Mouse (Mus musculus) midbrain, embryonic 13.5 days (tissue): Measurements from ENCODE around the gene Zbtb40. TPM values are rescaled to one million over a fixed set of nuclear protein-coding genes. Genes with fewer than 3 reads are reported as not detected.

Source experiments
- ATAC-seq: fragments of 200-750 bp; cut with Nextera tagmentation; 2 replicates; pipeline ENCODE4 v1.8.0; 2017; ENCODE audit warnings: mild to moderate bottlenecking, moderate TSS enrichment, moderate library complexity
- H3K27ac ChIP-seq: fragments of 300-500 bp; sonication (generic); 2 replicates; pipeline ENCODE4 v1.5.1; 2015; ENCODE audit warnings: inconsistent platforms, mild to moderate bottlenecking, moderate library complexity
- H3K27me3 ChIP-seq: fragments of 300-500 bp; sonication (generic); 2 replicates; pipeline ENCODE4 v1.6.1; 2015; ENCODE audit warnings: mild to moderate bottlenecking, inconsistent platforms
- H3K36me3 ChIP-seq: fragments of 300-500 bp; sonication (generic); 2 replicates; pipeline ENCODE4 v1.6.1; 2015; ENCODE audit warnings: mild to moderate bottlenecking, inconsistent platforms
- H3K4me1 ChIP-seq: fragments of 300-500 bp; sonication (generic); replicated peaks from 2 replicates; pipeline ENCODE4 v1.6.1; 2015; ENCODE audit warnings: inconsistent platforms
- H3K4me2 ChIP-seq: fragments of 300-500 bp; sonication (generic); replicated peaks from 2 replicates; pipeline ENCODE4 v1.6.1; 2015; ENCODE audit warnings: moderate library complexity, mild to moderate bottlenecking, inconsistent platforms
- H3K4me3 ChIP-seq: fragments of 300-500 bp; sonication (generic); replicated peaks from 2 replicates; pipeline ENCODE4 v1.5.1; 2015; ENCODE audit warnings: mild to moderate bottlenecking, inconsistent platforms
- H3K9ac ChIP-seq: fragments of 300-500 bp; sonication (generic); replicated peaks from 2 replicates; pipeline ENCODE4 v1.6.1; 2015; ENCODE audit warnings: mild to moderate bottlenecking, inconsistent platforms
- H3K9me3 ChIP-seq: fragments of 300-500 bp; sonication (generic); 2 replicates; pipeline ENCODE4 v1.6.1; 2016; ENCODE audit warnings: mild to moderate bottlenecking, inconsistent platforms
- WGBS: fragments of 180-500 bp; shearing (Covaris S2); methylation state at CpG from one replicate; pipeline ENCODE4 v1.1.7; 2015; 5-methylcytosine and 5-hydroxymethylcytosine counted together
- polyA plus RNA-seq: library from polyadenylated mRNA; unstranded; fragments of >200 nt; fragmentation: Nextera tagmentation; extraction: Ambion mirVana; gene quantifications from 2 replicates; pipeline ENCODE4 v1.2.1, GENCODE M21; 2015

Zbtb40 gene
- polyA plus RNA-seq, 1 experiment from 2014 or later: 5.3 TPM

GRCm38 (mm10) chr4:137001020-137001419 is 47.6 kb downstream of the Zbtb40 start:
- ATAC-seq: no peak
- H3K9me3 ChIP-seq: no peaks in the 10 kb centered on the region
- no peak overlapping the region for H3K4me2 ChIP-seq
- no peak overlapping the region for H3K27ac ChIP-seq
- H3K4me1 ChIP-seq: peaks cover 14% of the 10 kb centered on the region
- H3K4me3 ChIP-seq: no peak overlapping the region
- H3K9ac ChIP-seq: no peak overlapping the region
- H3K36me3 ChIP-seq: peaks cover 23% of the 10 kb centered on the region
- H3K27me3 ChIP-seq: no peaks in the 10 kb centered on the region
- WGBS: 71% methylated on average over 7 of the region's 7 CpGs

- no peak overlapping the region for H3K4me2 ChIP-seq
- H3K4me3 ChIP-seq: no peak overlapping the region
- peaks cover 50% of the 10 kb centered on the region for H3K36me3 ChIP-seq
- 92% methylated on average over 7 of the region's 7 CpGs for WGBS
- no peak for ATAC-seq
- H3K4me1 ChIP-seq: peaks cover 5% of the 10 kb centered on the region; the same call in 1 of the 2 replicates
- H3K9me3 ChIP-seq: no peaks in the 10 kb centered on the region
- H3K27ac ChIP-seq: no peak overlapping the region
- no peak overlapping the region for H3K9ac ChIP-seq
- no peaks in the 10 kb centered on the region for H3K27me3 ChIP-seq
Observed at GRCm38 (mm10) chr4:136998371-136998770, 50.2 kb downstream of the Zbtb40 start.

DNA sequence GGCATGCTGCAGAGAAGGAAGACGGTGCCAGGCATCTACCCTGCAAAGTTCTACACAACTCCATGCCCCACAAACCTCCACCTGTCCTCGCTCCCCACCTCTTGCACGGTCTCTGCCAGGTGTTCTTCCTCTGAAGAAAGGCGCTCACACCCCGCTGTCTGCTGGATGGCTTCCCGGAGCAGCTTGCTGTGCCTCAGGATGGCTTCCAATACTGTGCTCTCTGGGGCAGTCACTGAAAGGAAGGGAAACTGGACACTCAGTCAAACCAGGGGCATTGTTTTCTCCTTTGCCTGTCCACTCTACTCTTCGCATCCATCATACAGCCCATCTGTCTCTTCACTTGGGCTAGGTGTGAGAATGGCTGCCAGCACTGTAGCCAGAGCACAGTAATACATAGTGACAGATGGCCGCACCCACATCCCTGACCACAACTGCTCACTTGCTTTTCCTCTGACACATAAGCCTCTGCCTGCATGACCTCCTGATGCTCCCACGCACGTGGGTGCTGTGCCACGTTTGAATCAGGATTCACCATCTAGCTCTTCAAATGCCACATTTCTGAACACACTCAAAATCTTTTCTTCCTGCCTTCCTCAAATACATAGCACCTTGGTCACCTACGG is 50.8 kb downstream of the Zbtb40 start:
- Histone ChIP-seq H3K27me3 (no peaks in the 10 kb centered on the region), H3K9me3 (no peaks in the 10 kb centered on the region), H3K4me3 (no peak overlapping the region), H3K4me1 (peaks cover 5% of the 10 kb centered on the region; the same call in 1 of the 2 replicates), H3K27ac (no peak overlapping the region), H3K4me2 (no peak overlapping the region), H3K9ac (no peak overlapping the region), H3K36me3 (peaks cover 55% of the 10 kb centered on the region)
- ATAC-seq: no peak
- WGBS: 95% methylated on average over 12 of the region's 12 CpGs

GRCm38 (mm10) chr4:136996933-136997332 is 51.7 kb downstream of the Zbtb40 start:
- H3K27me3 ChIP-seq: no peaks in the 10 kb centered on the region
- WGBS: 77% methylated on average over 7 of the region's 7 CpGs
- H3K9me3 ChIP-seq: no peaks in the 10 kb centered on the region
- H3K27ac ChIP-seq: no peak overlapping the region
- no peak overlapping the region for H3K9ac ChIP-seq
- H3K4me2 ChIP-seq: no peak overlapping the region
- H3K4me3 ChIP-seq: no peak overlapping the region
- peaks cover 60% of the 10 kb centered on the region for H3K36me3 ChIP-seq
- H3K4me1 ChIP-seq: peaks cover 2% of the 10 kb centered on the region; the same call in 1 of the 2 replicates
- no peak for ATAC-seq

DNA sequence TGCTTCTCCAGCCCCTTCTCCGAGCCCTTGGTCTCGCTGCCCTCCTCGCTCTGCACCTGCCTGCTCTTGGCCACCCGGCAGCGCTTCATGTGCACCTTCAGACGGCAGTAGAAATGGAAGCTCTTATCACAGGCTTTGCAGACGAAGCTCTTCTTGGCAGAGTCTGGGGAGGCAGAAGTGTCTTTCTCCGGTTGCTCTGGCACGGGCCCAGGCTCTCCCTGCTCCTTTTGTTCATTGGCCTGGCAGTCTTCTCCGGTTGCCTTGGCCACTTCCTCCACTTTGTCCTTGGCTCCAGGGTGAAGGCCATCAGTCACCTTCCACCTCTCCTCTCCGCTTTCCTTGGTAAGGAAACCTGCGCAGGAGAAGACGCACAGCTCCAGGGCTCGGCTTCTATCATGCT is 53.2 kb downstream of the Zbtb40 start:
- no peak overlapping the region for H3K27ac ChIP-seq
- H3K9me3 ChIP-seq: no peaks in the 10 kb centered on the region
- no peak overlapping the region for H3K4me2 ChIP-seq
- H3K4me1 ChIP-seq: no peaks in the 10 kb centered on the region; the same call in 1 of the 2 replicates
- H3K9ac ChIP-seq: no peak overlapping the region
- WGBS: 91% methylated on average over 14 of the region's 14 CpGs
- no peak for ATAC-seq
- no peaks in the 10 kb centered on the region for H3K27me3 ChIP-seq
- no peak overlapping the region for H3K4me3 ChIP-seq
- peaks cover 67% of the 10 kb centered on the region for H3K36me3 ChIP-seq

DNA sequence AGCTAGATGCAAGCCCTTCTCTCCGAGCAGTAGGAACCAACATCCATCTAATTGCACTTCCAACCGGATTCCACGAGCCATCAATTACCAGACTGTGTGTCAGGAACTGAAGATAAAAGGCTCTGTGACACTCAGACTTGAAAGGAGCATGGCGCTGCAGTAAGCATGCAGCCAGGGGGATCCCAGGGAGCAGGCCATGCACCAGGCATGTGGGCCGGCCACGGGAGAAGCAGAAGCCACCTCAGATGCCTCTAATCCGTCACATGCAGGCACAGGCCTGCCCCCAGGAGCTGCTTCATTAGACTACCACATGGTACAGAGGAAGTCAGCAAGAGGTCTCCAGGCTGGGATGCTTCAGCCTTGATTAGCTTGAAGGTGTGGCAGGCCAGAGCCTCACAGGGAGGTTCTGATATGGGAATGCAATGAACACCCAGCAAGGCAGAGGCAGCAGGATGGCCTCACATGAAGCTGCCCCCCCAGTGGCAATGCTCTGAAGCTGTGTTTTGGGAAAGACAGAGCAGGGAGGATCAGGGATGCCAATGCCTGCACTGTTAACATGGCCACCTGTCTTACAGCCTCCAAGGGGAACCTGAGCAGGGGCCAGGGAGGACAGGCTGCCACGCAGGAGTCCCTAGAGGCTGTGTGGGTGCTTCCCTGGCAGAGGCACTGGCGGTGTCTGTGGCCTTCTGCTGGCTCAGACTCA is 66.5 kb downstream of the Zbtb40 start:
- H3K4me3 ChIP-seq: no peak overlapping the region
- no peak overlapping the region for H3K4me2 ChIP-seq
- peak; percentile 48 for ATAC-seq
- peaks cover 58% of the 10 kb centered on the region for H3K27me3 ChIP-seq
- H3K27ac ChIP-seq: peak overlapping the region; percentile 74
- H3K9me3 ChIP-seq: no peaks in the 10 kb centered on the region
- peak overlapping the region; percentile 32 for H3K9ac ChIP-seq
- peaks cover 36% of the 10 kb centered on the region for H3K4me1 ChIP-seq
- peaks cover 10% of the 10 kb centered on the region; the same call in 1 of the 2 replicates for H3K36me3 ChIP-seq
- 50% methylated on average over 9 of the region's 9 CpGs for WGBS

- peak; percentile 80 for ATAC-seq
- no peak overlapping the region for H3K4me3 ChIP-seq
- peaks cover 66% of the 10 kb centered on the region for H3K27me3 ChIP-seq
- peak overlapping the region; percentile 74 for H3K27ac ChIP-seq
- H3K9me3 ChIP-seq: no peaks in the 10 kb centered on the region
- 2% methylated on average over 12 of the region's 12 CpGs for WGBS
- H3K4me2 ChIP-seq: no peak overlapping the region
- 0 out of 2 replicates have a peak, but pooled peaks cover 3% of the 10 kb centered on the region for H3K36me3 ChIP-seq
- H3K9ac ChIP-seq: 0 out of 2 replicates have a peak overlapping the region, but pooled peaks have one; percentile 6
- peaks cover 36% of the 10 kb centered on the region for H3K4me1 ChIP-seq
Observed at GRCm38 (mm10) chr4:136981347-136981746, 67.3 kb downstream of the Zbtb40 start.

- ATAC-seq: peak; percentile 35; the same call in 1 of the 2 replicates
- Histone ChIP-seq H3K4me3 (no peak overlapping the region), H3K9ac (0 out of 2 replicates have a peak overlapping the region, but pooled peaks have one; percentile 6), H3K27ac (0 out of 2 replicates have a peak overlapping the region, but pooled peaks have one; percentile 40), H3K27me3 (peaks cover 70% of the 10 kb centered on the region), H3K4me1 (peaks cover 36% of the 10 kb centered on the region), H3K36me3 (0 out of 2 replicates have a peak, but pooled peaks cover 3% of the 10 kb centered on the region), H3K9me3 (no peaks in the 10 kb centered on the region), H3K4me2 (no peak overlapping the region)
- WGBS: 69% methylated on average over 4 of the region's 4 CpGs
Observed at GRCm38 (mm10) chr4:136980921-136981320, 67.7 kb downstream of the Zbtb40 start.

DNA sequence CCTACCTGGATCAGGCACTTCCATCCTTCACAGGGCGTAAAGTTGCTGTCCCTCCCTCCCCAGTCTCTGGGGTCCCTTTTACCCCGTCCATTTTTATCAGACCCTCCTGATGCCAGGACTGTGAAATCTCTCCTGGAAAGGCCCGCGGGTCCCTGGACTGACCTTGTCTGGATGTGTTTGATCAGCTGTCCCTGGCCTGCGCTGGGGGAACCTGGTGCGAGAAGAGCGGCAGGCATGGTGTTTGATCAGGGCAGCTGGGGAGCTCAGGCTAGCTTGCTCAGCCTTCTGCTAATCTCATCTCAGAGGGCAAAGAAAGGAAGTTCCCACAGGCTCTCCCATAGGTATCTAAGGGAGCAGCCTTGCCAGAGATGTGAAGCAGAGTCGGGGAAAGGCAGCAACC is 71.4 kb downstream of the Zbtb40 start:
- Histone ChIP-seq H3K36me3 (no peaks in the 10 kb centered on the region), H3K27me3 (peaks cover 91% of the 10 kb centered on the region), H3K27ac (no peak overlapping the region), H3K4me3 (no peak overlapping the region), H3K9me3 (no peaks in the 10 kb centered on the region), H3K4me1 (peaks cover 30% of the 10 kb centered on the region), H3K4me2 (no peak overlapping the region), H3K9ac (no peak overlapping the region)
- no peak for ATAC-seq
- WGBS: 56% methylated on average over 8 of the region's 8 CpGs

GRCm38 (mm10) chr4:136970939-136971338 is 77.7 kb downstream of the Zbtb40 start:
- ATAC-seq: no peak
- no peak overlapping the region for H3K4me3 ChIP-seq
- H3K36me3 ChIP-seq: no peaks in the 10 kb centered on the region
- WGBS: 6% methylated on average over 6 of the region's 6 CpGs
- H3K4me1 ChIP-seq: peaks cover 68% of the 10 kb centered on the region
- no peaks in the 10 kb centered on the region for H3K9me3 ChIP-seq
- H3K9ac ChIP-seq: no peak overlapping the region
- no peak overlapping the region for H3K4me2 ChIP-seq
- no peak overlapping the region for H3K27ac ChIP-seq
- H3K27me3 ChIP-seq: peaks cover 90% of the 10 kb centered on the region

- no peak overlapping the region for H3K9ac ChIP-seq
- no peak overlapping the region for H3K4me3 ChIP-seq
- H3K9me3 ChIP-seq: no peaks in the 10 kb centered on the region
- H3K27ac ChIP-seq: 0 out of 2 replicates have a peak overlapping the region, but pooled peaks have one; percentile 3
- no peak overlapping the region for H3K4me2 ChIP-seq
- H3K36me3 ChIP-seq: no peaks in the 10 kb centered on the region
- peaks cover 79% of the 10 kb centered on the region for H3K4me1 ChIP-seq
- ATAC-seq: no peak
- WGBS: 36% methylated on average over 16 of the region's 16 CpGs
- peaks cover 86% of the 10 kb centered on the region for H3K27me3 ChIP-seq
Observed at GRCm38 (mm10) chr4:136969503-136970276, 78.9 kb downstream of the Zbtb40 start.

- H3K4me1 ChIP-seq: peaks cover 78% of the 10 kb centered on the region
- no peak overlapping the region for H3K4me3 ChIP-seq
- H3K9ac ChIP-seq: no peak overlapping the region
- 61% methylated on average over 8 of the region's 8 CpGs for WGBS
- H3K27ac ChIP-seq: 0 out of 2 replicates have a peak overlapping the region, but pooled peaks have one; percentile 80
- H3K27me3 ChIP-seq: peaks cover 83% of the 10 kb centered on the region
- no peaks in the 10 kb centered on the region for H3K9me3 ChIP-seq
- H3K4me2 ChIP-seq: no peak overlapping the region
- ATAC-seq: no peak
- H3K36me3 ChIP-seq: no peaks in the 10 kb centered on the region
Observed at GRCm38 (mm10) chr4:136969096-136969495, 79.5 kb downstream of the Zbtb40 start.
